Mouse (Mus musculus): ENCODE data around the gene Tfpt.

The Tfpt gene

DNA sequence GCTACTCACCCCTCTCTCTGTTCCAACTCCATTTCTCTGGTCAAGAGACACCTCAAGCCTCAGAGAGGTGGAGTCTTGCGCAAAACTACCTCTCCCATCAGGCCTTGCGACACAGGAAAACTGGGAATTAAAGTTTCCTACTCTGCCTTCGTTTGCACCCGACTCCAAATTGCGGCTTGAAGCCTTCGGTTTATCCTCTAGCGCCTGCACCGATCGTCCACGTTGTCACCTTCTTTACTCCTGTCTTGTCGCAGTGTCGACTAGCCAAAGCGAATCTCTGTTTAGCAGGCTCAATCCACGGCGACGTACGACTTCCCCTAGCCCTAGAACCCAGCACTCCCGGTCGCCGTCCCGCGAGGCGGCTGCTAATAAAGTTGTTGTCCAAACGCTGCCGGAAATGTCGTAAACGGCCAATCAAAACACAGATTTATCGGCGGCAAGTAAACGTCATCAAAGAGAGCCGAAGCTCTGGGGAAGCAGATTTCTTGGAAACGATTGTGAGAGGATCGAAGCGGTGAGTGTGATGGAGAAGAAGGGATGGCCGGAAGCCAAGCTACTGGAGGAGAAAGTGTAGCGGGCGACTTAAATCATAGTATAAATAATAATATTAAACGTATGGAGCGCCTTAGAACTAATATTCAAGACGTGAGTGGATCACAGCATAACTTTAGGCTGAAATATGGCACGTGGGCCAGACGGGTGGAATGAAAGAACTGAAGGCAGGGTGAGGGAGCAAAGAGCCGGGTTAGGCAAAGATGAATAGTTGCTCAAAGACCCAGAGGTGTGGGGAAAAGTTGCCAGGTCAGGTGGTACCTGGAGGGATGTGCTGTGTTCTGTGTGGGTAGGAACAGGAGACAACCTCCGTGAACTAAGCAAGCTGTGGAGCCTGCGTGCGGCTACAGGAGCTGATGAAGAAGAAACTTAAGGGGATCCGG is at the start of gene Tfpt, which contains the start of gene Prpf31:
Gene Tfpt (minus strand): TSS at position 387 of the 935 bp plus-strand sequence.
Gene Prpf31 (plus strand): TSS at position 443 of the 935 bp plus-strand sequence.
- DNase-seq (ENCODE audit: extremely low spot score, low read depth, low spot score): peak; percentile 92

DNA sequence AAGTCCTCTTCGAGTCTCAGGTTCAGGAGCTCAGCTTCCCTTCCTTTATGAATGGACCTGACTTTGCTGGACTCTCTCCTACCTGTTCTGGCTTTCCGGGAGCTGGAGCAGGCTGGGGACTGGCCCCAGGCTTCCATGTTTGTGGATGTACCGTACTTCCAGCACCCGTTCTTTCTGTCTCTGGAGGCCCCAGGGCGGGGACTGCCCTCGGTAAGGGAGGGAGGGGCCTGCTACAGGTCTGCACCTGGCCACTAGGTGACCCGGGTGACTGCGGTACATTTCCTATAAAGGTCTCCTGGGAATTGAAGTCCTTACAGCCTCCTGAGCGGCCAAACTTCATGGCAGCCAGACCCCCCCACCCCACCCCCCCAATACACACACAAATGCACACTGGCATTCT is 47.6 kb upstream of the Tfpt start, which contains the start of gene Tmc4:
Gene Tmc4 (minus strand): TSS at position 212 of the 400 bp plus-strand sequence.
- DNase-seq (ENCODE audit: extremely low spot score, low read depth, low spot score): no peak

DNA sequence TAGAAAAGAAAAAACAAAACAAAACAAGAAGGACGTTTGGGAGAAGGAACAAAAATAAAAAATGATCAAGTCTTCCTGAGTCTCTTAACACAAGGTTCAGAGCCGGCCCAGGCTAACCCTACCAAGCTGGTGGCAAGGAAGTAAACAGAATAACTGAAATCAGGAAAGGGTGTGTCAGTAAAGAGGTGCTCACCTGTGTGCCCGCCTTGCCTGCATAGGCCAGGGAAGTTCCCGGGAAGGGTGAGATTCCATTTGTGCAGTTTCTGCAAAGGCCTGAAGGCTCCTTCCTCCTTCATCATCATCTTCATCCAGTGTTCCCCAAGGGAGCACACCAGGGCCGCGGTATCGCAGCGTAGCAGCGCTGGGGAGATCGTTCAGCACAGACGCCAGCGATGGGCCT is 46.6 kb upstream of the Tfpt start:
- no peak for DNase-seq (ENCODE audit: extremely low spot score, low read depth, low spot score)

DNA sequence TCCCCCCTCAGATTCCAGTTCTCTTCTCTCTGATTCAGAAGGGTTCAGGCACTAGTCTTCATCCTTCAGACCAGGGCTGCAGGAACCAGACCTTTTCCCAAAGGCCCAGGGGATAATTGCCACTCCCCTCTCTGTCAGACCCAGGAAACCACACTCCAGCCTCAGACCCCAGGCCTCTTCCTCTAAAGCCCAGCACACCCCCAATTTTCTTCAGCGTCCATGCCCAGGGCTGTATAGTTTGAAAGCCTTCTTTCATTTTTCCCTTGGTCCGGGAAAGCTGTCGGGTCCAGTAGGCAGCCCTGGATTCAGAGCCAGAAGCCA is 45.5 kb upstream of the Tfpt start:
- no peak for DNase-seq (ENCODE audit: extremely low spot score, low read depth, low spot score)

DNA sequence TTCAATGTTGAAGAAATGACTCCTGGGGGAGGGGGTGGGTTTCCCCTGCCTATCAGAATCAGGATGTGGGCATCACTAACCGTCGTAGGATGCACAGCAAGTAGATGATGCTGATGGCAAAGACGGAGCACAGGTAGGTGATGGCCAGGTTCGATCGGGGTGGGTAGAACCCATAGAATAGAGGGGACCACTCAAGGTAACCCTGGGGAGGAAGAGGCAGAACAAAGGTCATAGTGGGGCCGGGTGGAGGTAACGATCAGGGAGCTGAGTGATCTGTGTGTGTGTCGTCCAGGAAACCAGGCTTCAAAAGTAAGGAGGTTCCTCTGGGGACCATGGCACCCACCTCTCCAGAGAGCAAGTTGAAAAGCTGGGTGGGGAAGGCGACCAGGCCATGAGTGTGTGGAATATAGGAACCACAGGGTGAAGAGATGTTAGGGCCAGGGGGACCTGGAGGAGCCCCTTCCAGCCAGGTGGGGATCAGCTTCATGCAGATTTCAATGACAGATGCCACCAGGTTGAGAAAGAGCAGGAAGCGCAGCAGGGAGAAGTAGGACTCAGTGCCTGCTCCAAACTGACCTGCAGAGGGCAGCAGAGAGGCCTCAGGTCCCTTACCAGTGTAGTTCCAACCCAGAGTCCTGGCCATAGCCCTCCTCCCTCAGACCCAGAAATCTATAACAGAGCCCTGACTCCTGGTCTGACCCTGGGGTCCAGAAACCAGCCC is 44.9 kb upstream of the Tfpt start:
- DNase-seq (ENCODE audit: extremely low spot score, low read depth, low spot score): peak; percentile 66

DNA sequence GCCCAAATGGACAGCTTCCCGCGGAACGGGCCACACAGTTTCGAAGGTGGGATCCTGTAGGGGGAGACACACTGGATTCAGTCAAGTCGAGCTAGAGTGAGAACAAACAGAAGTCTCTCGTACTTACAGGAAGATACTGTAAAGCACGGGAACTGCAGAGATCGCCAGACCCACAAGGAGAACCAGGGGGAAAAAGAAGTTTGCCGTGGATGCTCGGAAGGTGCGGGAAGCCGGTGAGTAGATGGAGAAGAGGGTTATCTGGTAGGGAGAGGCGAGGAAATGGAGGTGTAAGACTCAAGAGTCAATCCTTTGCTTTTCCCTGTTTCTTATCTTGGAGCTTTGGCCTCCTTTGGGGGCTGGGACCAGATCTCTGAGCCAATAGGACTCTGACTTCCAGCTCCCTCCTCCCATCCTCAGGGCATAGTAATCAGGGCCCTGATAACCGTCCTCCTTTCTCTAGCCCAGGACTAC is 37.2 kb upstream of the Tfpt start:
- DNase-seq (ENCODE audit: extremely low spot score, low read depth, low spot score): no peak

DNA sequence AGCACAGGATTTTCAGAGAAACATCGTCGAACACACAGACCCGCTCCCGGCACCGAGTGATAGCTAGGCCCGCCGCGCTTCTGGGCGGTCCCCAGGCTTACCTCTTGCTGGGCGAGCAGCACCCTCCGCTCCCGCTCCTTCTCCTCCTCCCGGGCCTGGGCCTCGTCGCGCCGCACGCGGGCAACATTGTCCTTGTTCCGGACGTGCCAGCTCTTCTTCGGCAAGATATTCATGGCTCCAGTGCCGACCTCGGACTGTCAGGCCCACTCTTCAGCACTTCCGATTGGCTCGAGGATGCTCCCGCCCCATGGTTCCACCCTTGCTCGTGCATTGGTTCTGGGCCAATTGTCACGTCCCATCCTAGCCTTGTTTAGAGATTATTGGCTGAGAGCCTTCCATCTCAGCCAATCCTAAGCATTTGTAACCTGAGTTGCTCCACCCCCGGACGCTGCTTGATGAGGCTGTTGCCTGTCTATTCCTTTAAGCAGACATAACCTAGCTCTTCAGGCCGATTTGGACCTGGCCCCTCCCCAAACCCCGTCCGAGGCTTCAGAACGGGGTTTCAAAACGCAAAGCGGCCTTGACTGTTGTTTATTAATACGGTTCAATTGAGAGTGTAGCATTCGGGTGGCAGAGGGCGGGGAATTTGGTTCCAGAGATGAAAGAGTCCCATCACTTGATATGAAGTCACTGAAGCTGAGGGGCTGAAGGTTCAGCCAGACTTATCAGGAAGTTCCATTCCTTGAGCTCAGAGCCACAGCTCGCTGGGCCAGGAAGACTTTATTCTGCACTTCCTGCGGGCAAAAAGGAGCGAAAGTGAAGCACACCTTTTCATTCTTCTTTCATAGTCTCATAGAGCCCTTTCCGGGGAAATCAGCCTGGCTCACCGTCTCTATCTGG is 35.7 kb upstream of the Tfpt start, which contains the start of gene Leng1:
Gene Leng1 (minus strand): TSS at position 626 of the 900 bp plus-strand sequence.
- DNase-seq (ENCODE audit: extremely low spot score, low read depth, low spot score): peak; percentile 88

DNA sequence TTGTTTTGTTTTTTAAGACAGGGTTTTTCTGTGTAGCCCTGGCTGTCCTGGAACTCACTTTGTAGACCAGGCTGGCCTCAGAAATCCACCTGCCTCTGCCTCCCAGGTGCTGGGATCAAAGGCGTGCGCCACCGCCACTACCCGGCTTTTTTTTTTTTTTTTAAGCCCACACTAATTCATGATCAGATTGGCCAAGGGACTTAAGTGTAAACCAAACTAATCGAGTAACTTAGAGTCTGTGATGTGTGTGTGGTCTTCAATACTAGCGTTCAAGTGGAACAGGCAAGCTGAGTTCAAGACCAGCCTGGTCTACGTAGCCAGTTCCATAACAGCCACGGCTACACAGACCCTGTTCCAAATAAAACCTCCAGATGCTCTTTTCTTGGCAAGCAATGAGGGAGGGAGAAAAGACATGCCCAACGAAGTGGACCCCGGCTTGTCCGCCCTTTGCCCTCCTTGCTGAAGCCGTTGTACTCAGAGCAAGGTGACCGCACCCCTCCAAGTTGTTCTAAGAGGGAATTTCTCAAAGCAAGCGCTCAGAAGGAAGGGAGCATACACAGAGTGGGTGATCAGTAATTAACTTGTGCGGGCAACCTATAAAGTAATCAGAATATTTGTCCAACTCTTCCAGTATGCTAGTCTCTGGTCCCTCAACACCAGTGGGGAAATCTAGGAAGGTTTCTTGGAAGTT is 34.9 kb upstream of the Tfpt start:
- no peak for DNase-seq (ENCODE audit: extremely low spot score, low read depth, low spot score)

DNA sequence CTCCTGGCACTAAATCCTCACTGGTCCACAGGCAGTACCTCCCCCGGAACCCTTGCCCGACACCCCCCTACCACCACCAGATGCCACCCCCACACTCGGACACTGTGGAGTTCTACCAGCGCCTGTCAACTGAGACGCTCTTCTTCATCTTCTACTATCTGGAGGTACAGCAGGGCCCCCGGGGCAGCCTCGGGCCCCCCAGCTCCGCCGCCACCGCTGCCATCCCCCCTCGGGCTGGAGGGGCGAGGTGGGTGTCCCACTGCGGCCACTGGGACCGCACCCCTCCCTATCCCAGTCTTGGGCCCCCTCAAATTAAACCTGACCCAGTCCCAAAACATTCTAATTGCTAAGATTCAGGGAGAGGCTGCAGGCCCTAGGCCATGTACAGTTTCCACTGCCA is 28.8 kb upstream of the Tfpt start:
- DNase-seq (ENCODE audit: extremely low spot score, low read depth, low spot score): no peak

DNA sequence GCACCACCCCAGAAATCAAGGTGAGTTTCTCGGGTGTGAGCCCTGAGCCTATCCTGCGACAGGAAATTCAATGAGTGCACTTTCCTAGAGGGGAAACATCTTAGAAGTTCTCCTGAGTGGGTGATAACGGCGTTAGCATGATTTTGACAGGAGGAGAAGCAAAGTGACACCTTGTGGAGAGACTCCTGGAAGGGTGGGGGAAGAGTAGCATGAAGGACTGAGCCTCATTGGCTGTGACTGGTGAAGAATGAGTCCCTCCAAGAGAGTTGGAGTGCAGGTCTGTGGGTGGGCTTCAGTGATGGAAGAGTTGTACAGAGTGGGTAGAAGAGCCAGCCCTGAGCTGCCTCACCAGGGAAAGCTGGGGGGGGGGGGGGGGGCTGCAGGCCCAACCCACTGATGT is 27.2 kb upstream of the Tfpt start:
- no peak for DNase-seq (ENCODE audit: extremely low spot score, low read depth, low spot score)

DNA sequence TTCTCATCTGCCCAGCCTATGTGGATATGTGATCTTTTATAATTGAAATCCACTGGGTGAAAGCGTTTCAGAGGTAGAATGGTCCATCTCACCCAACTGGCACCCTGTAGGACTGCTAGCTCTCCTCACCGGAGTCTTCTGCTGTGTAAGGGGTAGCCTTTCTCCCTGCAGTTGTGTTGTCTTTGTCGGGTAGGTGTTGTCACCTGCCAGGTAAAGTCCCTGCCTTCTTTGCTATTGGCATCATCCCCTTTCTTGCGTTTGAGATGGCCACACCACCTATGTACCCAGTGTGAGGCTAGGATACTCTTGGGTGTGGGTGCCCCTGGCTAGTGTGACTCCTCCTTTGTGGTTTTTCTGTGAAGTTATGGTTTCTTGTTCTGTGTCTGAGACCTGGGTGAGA is 16.9 kb upstream of the Tfpt start:
- DNase-seq (ENCODE audit: extremely low spot score, low read depth, low spot score): no peak

DNA sequence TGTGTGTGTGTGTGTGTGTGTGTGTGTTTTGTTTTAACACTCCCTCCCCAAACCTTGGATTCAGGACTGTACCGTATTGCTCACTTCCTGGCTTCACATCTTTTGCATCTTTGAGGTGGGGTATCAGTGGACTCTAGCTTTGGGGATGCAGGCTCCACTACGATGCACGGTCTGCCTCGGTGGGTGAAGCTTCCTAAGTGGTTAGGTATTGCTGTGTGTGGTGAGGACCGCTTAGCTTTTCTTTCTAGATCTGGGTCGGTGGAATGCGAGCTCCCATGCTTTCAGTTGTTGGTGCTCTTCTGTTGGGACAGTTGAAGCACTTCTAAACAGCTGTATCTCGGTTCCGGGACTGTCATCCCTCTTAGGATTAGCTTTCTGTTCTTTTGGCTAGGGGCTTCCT is 16.5 kb upstream of the Tfpt start:
- DNase-seq (ENCODE audit: extremely low spot score, low read depth, low spot score): no peak

DNA sequence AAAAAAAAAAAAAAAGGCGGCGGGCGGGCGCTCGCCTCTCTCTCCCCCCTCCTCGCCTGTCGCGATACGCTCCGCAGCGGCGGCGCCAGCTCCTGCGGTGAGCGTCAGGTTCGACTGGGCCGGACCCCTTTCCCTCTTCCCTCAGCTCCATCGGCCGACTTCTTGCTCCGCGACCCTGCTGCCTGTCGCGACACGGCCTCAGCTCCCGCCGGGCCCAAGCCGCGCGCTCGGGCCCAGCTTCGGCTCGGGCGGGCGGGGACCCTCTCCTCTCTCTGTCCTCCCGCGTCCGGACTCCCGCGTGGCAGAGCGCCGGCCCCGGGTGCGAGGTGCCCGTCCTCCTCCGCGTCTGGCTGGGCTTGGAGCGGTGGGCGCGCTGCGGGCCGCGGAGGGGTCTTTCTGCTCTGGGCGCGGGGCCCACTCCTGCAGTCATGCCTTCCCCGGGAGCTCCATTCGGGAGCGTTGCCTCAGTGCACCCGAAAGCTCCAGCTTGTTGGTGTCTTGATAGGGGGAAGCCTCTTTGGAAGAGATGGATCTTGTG is 15.8 kb upstream of the Tfpt start:
- DNase-seq (ENCODE audit: extremely low spot score, low read depth, low spot score): no peak

DNA sequence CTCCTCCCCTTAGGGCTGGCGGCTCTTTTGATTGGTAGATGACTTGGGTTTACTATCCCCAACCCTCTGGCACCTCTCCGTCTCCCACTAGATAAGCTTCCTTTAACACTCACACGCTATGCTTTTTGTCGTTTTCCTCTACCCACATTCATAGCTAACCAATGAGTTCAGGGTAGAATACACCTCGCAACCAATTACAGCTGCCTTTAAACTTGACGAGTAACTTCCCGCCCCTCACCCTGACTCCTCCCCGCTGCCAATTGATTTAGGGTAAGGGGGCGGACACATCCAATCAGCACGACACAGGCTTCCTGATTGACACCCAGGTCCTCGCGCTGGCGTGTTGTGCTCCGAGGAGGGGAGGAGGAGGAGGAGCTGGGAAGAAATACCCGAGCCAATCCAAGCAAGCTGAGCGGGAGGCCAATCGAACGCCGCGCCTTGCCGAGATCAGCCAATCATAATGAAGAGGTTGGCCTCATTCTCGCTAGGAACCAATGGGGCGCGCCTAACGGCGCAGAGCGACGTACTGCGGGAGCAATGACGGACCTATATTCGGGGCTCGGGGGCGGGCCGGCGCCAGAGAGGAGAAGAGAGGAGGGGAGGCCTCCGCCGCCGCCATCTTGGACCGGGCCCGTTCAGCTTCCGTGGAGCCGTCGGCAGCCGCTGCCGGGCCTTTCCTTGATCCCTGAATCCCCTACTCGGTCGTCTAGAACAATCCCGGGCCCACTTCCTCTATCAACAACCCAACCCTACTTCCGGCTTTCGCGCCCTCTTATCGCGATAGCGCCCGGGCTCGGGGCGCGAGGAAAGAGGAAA is 15.2 kb upstream of the Tfpt start, which contains the start of gene Cnot3:
Gene Cnot3 (plus strand): TSS at position 597 of the 816 bp plus-strand sequence.
- DNase-seq (ENCODE audit: extremely low spot score, low read depth, low spot score): peak; percentile 93

DNA sequence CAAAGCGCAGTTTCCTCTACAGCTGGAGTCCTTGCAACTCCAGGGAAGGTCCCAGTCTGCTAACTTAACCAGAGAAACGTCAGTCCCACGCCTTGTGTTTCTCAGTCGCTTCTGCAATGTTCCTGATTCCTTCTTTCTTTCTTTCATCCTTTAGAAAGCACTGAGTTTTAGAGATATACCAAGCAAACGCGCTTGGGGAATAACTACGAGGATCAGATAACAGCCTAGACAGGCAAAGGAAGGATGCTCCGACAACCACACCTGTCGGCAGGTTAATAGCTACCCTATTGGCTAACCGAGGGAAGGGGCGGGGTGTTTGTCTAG is 14.6 kb upstream of the Tfpt start:
- no peak for DNase-seq (ENCODE audit: extremely low spot score, low read depth, low spot score)

DNA sequence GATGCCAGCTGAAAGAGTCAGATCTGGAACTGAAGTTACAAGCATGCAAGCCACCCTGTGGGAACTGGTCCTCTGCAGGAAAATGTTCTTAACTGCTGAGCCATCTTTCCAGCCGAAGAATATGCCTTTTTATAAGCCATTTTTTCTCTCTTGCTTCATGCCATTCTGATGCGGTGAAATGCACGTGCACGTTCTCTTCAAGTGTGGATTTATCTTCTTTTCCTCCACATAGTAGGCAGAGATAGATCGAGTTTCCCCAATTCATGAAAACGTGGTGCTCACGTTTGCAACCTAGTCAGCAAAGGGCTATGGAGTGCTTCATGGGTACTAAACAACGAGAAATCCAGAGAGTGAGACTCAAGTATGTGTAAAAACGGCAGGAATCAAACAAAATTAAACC is 14.1 kb upstream of the Tfpt start:
- DNase-seq (ENCODE audit: extremely low spot score, low read depth, low spot score): no peak

DNA sequence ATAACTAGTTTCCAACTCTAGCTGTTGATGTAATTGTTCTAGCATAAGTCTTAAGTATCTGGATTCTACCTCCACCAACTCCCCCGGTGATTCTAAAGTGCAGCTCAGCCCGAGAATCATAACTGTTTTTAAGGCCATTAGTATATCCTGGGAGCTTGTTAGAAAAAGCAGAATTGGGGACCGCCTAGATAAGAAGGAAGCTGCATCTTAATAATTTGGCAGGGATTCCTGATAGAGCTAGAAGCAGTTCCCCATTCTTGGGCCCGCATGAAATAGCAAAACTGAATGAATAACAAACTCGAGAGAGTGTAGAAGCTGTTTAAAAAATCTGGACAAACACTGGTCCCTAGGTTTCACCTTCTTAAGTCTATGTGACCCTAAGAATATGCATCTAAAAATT is 13.7 kb upstream of the Tfpt start:
- no peak for DNase-seq (ENCODE audit: extremely low spot score, low read depth, low spot score)

DNA sequence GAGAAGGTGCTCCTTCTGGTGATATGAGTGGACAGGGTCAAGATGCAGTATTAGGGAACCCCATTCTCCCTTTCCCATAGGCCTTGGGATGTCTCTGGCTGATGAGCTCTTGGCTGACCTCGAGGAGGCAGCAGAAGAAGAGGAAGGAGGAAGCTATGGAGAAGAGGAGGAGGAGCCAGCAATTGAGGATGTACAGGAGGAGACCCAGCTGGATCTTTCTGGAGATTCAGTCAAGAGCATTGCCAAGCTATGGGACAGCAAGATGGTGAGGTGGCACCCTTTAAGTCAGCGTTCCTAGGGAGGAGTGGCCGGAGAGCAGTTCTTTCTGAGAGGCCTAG is 718 bp upstream of the Tfpt start:
- no peak for DNase-seq (ENCODE audit: extremely low spot score, low read depth, low spot score)

DNA sequence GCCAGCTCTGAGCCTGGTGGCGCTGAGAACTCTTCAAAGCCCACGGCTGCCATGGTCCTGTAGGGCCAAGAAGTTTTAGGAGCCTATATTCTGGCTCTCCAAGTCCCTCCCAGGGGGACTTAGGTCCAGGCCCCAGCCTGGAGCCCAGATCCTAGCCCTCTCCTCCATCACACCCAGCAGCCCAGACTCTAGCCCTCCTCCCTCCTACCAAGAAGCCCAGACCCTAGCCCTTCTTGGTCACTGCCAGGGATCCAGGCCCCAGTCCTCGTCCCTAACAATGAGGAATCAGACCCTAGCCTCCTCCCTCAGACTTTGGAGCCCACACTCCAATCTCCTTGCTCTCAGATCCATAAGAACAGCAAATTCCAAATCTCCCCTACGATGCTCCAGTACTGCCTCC is 699 bp downstream of the Tfpt start:
- DNase-seq (ENCODE audit: extremely low spot score, low read depth, low spot score): no peak
